Mouse (Mus musculus): ENCODE data around the gene Hsd3b1. TPM values are rescaled to one million over a fixed set of nuclear protein-coding genes. Genes with fewer than 3 reads are reported as not detected.
"Not testable (repeated sequence)": the region's sequence is repeated elsewhere in the genome, so short reads cannot be mapped to it uniquely, and the experiment has no call there.

Hsd3b1 gene
- total RNA-seq, 1 experiment from 2014 or later: not detected

- ATAC-seq (replicated peaks; ENCODE audit: low read depth, poor library complexity, severe bottlenecking): not testable (repeated sequence)
Observed at GRCm38 (mm10) chr3:98805032-98805431, 54.6 kb downstream of the Hsd3b1 start.

Other genes starting within 250 kb of the Hsd3b1 start
- not detected in 2 replicates for gene Hsd3b5, start 229.5 kb downstream of the Hsd3b1 start, total RNA-seq (2017)
- not detected in 2 replicates for gene Hsd3b2, start 135.3 kb downstream of the Hsd3b1 start, total RNA-seq (2017)
- not detected in 2 replicates for gene Hsd3b3, start 96.7 kb downstream of the Hsd3b1 start, total RNA-seq (2017)
- not detected in 2 replicates for gene Hsd3b6, start 45.4 kb downstream of the Hsd3b1 start, total RNA-seq (2017)
- gene Hao2, start 33.4 kb upstream of the Hsd3b1 start, total RNA-seq (2017): not detected in 2 replicates

Data from common myeloid progenitor, adult 5-6 weeks (primary cell).